Mouse (Mus musculus): ENCODE data around the gene Ppp1r15a.
A peak's percentile ranks its signal among the peaks of the same experiment; 100 is the strongest.
"Not testable (repeated sequence)": the region's sequence is repeated elsewhere in the genome, so short reads cannot be mapped to it uniquely, and the experiment has no call there.

Ppp1r15a gene

DNA sequence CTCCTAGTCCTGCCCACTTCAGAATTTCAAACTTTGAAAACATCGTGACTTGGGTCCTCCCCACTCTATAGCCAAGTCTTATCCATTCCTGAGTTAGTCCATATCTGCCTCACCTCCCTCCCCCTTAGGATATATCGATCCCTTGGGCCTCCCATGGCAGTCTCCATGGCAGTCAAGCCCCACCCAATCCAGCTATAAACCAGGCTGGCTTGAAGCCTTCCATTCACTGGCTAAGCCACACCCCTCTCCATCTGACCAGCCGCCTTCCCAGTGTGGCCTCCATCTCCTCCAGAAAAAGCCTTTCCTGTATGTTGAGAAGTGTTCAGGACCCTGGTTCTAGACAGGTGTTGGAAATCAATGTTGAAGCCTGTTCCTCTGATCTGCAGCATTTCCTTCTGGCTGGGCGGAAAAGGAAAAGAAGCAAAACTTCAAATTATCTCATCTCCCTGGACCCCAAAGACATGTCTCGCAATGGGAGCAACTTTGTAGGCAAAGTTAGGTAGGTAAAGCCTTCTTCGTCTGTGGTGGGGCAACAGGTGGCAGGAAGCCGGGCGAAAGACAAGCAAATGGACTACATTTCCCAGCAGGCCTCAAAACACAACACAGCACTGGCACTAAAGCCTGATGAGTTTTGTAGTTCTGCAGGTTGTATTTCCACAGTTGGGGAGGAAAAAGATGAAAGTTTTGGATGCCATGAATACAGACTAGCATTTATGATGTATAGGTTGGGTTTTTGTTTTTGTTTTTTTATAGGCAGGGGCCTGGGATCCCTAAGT is 6.5 kb downstream of the Ppp1r15a start:
- DNase-seq (ENCODE audit: low spot score in 2 of 2), result no peak

DNA sequence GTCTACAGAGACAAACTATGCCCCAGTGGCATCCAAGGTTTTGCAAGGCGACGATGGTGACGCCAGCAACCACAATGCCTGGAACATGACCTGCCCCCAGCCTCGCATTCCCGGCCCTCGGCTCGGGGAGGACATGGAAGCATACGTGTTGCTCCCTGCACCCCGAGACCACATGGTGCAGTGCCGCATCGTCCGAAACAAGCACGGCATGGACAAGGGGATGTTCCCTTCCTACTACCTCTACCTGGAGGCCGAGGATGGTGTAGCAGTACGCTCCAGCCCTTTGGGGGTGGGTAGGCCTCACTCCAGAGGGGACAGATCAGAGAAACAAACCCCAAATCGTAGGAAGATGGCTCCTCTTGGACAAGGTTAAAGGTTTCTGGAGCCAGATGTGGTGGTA is 7.5 kb downstream of the Ppp1r15a start:
- no peak for DNase-seq (ENCODE audit: low spot score in 2 of 2)

DNA sequence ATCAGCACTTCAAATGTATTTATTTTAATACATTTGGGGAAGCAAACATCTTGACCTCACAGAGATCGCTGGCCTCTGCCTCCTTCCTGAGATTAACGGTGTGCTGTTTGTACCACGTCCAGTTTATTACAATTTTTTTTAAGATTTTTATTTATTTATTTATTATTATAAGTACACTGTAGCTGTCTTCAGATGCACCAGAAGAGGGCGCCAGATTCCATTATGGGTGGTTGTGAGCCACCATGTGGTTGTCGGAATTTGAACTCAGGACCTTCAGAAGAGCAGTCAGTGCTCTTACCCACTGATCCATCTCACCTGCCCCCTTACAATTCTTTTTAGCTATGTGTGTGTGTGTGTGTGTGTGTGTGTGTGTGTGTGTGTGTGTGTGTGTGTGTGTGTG is 9.2 kb downstream of the Ppp1r15a start:
- DNase-seq (ENCODE audit: low spot score in 2 of 2), result not testable (repeated sequence)

DNA sequence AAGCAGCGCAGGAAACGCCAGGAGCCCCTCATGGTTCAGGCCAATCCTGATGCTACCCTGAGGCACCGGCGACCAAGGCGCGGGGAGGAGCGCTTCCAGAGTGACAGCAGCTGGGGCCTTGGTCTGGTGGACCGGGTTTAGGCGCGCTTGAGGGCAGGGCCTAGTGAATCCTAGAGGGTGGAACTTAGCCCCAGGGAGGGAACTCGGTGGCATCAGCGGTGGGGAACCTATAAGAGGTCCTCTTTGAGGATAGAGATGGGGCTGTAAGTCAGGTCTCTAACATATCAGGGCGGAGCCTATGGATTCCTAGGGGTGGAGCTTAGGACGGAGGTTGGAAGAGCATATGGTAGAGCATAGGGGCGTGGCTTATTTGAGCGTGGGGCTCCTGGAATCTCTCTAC is 10.6 kb downstream of the Ppp1r15a start:
- no peak for DNase-seq (ENCODE audit: low spot score in 2 of 2)

DNA sequence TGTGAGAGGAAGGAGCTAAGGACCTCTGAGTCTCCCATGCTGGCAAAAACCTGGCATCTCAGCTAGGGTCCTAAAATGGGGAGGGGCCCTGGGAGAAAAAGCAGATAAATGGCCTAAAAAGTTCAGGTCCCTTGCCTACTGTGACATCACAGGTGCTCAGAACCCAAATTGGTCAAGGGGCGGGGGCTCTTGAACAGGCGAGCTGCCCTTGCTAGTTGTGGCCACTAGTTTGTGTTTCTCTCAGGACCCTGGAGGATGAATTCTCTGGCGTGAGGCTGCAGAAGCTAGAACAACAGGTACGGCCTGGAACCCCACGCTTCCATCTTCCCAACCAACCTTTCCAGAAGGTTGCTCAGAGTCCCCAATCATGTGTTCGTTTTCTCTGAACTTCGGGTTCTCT is 11.7 kb downstream of the Ppp1r15a start:
- no peak for DNase-seq (ENCODE audit: low spot score in 2 of 2)

DNA sequence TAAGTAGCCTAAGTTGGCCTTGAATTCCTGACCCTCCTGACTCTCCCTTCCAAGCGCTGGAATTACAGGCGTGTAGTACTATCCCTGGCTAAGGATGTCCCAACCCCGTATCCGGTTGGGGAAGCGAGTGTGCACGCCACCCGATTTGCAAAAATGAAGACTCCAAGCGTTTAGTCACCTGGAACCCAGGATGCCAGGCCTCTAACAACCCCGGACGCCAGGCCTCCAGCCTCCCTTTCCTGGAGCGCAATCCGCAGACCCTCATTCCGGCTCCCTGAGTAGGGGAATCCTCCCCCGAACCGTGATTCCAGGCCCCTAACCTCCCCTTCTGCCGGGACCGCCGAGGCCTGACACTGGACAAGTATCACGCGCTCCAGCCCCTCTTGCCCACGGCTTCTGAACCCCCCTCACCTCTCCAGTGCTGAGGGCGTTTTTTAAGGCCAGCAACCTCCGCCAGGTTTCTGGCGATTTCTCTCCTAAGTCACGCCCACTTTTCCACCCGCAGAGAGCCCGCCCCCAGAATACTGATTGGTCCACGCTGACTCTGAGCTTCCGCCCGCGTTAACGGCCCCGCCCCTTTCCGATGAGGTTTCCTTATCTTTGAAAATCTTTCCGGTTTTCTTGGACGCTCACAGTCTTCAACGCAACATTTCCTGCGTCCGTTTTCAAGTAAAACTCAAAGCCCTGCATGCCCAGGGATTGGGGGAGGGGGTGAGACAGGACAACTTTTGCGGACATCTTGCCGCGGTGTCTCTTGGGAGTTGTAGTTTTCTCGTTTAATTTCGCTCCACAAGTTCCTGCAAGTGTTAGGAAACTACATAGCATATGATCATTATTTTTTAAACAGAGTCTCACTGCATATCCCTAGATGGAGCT is 15.9 kb downstream of the Ppp1r15a start, which contains the start of gene Nucb1:
Gene Nucb1, minus strand, starts transcription at position 495 of the 876 bp plus-strand sequence.
- peak; percentile 88 to 91 for DNase-seq (ENCODE audit: low spot score in 2 of 2)

DNA sequence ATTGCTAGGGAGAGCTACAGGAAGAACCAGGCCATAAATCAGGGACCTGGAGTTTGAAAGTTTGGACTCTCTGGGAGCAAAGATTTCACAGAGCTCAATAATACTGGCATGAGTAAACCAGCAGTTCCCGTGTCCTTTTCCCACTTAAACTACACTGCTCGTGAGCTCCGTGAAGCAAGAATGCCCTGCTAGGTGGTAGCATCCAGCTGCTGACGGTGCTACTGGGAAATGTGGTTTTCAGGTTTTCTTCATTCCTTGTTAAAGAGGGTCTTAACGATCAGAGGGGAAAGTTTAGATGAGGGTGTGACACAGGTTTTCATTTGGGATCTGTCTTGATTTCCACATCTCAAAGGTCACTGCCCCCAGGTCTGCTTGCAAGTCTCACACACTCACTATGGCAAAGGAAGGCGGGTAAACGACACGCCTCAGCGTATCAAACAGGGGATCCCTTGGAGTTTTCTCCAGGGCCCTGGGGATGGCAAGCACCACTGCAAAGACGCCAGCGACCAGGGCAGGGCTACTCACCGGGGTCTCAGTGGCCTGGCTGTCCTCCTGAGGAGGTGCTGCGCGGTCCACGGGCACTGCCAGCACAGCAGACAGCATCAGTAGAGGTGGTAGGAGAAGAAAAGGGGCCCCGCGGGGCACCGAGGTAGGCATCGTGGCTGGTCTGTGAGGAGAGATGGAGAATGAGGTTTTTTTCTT is 16.7 kb downstream of the Ppp1r15a start:
- no peak for DNase-seq (ENCODE audit: low spot score in 2 of 2)

DNA sequence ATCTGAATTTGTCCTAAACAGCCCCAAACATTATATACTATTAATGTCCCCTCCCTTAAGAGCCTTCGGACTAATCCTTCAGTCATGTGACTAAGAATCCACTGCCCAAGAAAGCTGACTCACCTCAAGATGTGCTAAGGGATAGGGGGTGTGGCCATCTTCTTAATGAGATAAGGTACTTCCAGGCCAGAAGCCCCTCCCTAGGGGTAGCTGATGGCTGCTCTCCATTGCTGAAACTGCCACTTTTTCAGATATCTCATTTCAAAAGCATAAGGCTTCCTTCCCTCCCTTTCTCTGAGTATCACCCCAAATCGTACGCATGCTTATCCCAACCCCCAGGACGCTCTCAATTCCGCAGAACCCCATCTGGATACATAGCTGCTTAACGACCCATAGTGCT is 17.5 kb downstream of the Ppp1r15a start:
- DNase-seq (ENCODE audit: low spot score in 2 of 2), result no peak

DNA sequence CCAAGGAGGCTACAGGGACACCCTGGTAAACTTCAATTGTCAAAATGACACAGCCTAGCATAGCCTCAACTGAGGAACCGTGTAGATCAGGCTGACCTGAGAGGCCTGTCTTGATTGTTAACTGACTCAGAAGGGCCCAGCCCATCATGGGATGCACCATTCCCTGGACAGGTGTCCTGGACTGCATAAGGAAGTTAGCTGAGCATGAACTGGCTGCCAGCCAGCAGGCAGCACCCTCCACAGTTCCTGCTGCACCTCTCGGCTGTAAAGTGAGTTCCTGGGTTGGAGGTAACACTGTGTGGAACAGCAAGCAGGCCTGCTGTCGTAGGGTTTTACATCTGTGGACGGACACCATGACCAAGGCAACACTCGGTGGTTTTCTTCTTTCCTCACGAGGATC is 18.5 kb downstream of the Ppp1r15a start:
- no peak for DNase-seq (ENCODE audit: low spot score in 2 of 2)

DNA sequence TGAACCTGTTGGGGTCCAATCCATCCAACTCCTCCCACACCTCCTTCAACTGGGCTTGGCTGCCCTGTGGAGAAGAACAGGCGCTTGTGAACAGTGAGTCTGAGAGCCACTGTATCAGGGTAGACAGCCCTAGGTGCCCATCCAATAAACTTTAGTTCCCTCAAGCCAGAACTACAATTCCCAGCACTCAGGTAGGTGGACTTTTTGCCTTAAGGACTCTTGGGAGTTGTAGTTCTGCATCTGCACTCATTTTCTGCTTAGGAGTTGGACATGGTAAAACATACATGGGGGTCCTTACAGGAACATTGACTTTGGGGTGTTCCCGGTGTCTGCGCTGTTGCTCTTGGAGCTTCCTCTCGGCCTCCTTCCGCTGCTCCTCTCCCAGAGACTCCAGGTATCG is 27.6 kb downstream of the Ppp1r15a start:
- no peak for DNase-seq (ENCODE audit: low spot score in 2 of 2)

DNA sequence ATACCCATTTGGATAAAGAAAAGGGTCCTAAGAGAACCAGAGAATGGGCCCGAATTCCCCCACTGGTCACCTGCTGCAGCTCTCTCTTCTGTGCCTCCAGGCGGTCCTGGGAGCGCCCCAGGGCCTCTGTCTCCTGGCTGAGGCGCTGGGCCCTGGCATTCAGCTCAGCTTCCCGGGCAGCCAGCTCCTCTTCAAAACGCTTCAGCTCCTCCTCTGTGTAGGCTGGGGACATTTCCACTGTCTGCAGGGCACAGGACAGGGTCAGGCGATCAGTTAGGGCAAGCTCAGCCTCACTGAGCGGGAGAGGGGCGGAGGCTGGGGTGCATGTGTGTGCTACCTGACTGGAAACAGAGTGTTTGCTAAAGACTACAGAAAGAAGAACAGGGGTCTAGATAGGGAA is 31.5 kb downstream of the Ppp1r15a start:
- DNase-seq (ENCODE audit: low spot score in 2 of 2), result no peak

DNA sequence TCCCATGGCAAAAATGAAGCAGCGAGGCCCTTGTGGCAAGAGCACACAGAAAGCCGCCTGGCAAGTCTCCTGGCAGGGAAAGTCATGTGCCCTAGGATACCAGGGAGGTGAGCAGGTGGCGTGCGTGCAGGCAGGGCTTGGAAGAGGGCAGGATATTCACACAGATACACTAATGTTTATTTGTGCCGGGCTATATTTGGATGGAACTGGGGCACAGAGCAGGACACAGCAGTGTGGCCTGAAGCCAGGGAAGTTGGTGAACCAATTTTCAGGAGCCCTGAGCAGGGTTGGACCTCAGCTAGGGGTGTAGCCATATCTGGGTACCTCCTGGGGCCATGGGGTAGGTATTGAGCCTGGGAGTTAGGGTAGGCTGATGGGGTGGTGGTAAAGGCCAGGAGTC is 33.1 kb downstream of the Ppp1r15a start:
- DNase-seq (ENCODE audit: low spot score in 2 of 2), result no peak

DNA sequence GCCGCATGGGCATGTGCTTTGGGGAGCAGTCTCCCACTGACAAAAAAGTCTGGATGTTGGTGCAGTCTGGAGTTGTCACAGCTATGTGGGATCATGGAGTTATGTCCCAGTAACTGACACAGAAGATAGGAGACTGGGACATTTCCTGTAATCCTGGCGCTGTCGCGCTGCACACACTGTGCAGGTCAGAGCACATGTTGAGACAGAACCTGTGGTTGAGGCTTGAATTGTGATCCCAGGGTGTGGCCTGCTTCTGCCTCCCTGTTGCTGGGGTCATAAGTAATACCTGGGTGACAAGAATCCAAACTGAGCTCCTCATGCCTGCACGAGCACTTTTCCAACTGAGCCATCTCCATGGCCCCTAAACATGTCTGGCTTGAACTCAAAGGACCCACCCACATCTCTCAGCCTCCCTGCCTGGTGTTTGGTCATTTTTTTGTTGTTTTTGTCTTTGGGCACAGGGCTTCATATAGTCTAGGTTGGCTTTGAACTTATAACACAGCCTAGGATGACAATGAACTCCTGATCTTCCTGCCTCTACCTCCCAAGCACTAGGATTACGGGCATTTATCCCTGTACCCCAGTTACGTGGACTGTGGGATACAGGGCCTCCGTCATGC is 33.7 kb downstream of the Ppp1r15a start:
- no peak for DNase-seq (ENCODE audit: low spot score in 2 of 2)

DNA sequence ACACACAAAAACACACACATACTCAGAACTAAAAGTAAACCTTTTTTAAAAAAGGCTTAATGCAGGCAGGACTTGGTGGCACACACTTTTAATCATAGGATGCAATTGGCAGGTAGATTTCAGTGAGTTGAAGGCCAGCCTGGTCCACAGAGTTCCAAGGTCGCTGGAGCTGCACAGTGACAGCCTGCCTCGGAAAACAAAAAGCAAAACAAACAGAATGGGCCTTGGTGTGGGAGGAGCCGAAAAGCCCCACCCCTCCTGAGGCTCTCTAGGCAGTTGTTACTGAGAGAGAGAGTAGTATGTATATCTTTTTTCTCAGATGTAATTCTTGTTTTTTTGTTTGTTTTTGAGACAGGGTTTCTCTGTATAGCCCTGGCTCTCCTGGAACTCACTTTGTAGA is 34.8 kb downstream of the Ppp1r15a start:
- no peak for DNase-seq (ENCODE audit: low spot score in 2 of 2)

DNA sequence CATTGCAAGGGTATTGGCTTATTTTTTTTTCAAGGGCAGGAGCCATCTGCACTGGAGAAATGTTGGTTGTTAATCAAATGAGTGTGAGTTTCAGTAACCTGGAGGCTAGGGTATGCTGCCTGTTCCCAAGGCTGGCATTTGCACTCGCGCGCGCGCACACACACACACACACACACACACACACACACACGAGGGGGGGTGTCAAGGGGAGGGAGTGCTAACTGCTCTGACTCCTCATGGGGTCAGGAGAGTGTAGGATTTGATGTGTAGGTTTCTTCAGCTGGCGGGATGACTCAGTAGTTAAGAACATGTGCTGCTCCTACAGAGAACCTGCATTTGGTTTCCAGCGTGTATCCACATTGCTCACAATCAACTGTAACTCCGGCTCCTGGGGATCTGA is 35.2 kb downstream of the Ppp1r15a start:
- DNase-seq (ENCODE audit: low spot score in 2 of 2), result no peak

DNA sequence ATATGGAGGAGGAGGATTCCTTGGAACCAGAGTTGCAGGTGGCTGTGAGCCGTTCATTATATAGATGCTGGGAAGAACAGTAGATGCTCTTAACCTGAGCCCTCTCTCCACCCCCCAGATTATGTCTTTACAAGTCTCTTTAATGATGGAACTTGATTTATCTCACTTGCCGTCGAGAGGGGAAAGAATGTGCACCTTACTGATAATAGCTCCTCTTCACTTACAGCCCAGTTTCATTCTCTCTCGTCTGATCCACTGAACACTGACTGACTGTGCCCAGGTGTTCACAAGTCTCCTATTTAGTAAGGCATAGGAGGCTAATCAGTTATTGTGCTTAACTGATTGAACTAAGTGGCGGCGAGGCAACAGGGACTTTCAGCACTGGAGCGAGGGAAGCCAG is 36.5 kb downstream of the Ppp1r15a start:
- no peak for DNase-seq (ENCODE audit: low spot score in 2 of 2)

DNA sequence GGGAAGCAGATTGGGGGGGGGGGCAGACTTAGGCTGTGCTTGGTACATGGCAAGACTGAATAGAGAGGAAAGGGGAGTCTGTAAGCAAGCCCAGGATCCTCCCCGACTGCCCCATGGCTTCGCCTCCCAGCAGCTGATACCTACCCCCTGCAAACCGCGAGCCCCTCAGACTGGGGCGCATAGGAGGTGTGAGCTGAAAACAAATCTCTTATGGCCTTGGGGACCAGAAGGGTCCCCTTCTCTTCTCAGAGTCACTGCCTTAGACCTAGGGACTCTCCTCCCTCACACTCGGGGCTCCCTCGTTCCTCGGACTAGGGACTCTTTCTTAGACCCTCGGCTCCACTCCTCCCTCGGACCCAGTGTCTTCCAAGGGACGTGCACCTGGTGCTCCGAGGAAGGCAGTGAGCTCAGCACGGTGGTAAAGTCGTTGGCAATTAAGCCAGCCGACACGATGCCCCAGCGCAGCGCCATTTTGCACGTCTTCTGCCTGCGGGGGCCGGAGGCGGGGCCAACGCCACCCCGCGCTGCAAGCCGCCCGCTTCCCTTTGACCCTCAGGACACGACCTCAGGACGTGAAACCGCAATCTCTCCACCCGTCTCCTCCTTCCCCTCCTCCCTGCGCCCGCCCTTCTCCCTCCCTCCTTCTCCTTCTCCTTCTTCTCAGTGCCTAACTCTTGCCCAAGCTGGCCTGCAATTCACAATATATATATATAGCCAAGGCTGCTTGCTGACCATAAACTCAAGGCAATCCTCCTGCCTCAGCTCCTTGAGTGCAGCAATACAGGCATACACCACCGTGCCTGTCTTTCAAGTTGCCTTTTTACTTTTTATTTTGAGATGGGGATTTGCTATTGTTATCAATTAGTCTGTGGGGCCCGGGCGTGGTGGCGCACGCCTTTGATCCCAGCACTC is 37.5 kb downstream of the Ppp1r15a start, which contains the start of gene Dhdh:
Gene Dhdh, minus strand, starts transcription at position 513 of the 912 bp plus-strand sequence.
- peak; percentile 55 to 66 for DNase-seq (ENCODE audit: low spot score in 2 of 2)

DNA sequence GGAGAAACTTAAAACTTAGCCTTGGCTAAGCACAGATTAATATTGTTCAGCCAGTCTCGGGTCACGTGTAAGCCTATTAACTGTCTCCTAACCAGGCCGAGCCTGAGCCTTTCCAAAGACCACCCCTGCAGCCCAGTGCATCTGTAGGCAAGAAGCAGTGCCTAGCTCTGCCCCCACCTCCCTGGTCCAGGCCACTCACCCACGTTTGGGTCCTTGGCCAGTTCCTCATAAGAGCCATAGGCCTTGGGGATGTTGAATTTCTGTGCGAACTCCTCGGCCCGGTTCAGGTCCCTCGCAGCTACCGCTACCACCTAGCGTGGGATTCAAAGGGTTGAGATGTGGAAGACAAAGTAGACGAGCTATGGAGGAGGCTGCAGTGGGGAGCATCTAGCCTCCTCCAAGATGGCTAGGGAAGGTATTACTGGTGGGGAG is 38.2 kb downstream of the Ppp1r15a start:
- DNase-seq (ENCODE audit: low spot score in 2 of 2), result no peak

DNA sequence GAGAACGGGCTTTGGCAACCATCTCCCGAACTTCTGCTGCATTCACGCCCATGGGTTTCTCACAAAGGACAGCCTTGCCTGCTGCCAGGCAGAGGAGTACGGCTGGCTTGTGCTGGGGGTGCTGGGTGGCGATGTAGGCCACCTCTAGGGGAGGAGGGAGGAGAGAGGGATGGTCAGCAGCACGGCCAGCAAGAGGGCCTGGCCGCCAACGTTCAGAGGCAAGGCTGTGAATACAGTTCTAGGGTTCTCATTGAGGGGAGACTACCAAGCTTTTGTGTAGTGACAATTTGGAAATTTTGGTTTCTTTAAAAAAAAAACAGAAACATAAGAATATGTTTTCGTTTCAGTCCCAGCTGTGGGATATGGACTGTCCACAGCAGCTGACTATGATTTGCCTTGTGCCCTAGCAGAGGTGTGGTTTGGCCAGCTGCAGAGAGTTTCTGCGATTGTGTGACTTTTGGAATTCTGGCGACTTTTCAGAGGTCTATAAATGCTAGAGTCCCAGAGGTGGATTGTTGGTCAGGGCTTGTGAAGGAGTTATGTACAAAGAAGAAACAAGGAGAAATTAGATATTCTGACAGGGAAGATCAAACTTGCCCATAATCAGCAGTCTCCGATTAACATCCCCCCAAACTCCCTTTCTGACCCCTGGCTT is 39.2 kb downstream of the Ppp1r15a start, which contains the start of gene Gm45808:
Gene Gm45808, minus strand, starts transcription at position 51 of the 655 bp plus-strand sequence.
- no peak for DNase-seq (ENCODE audit: low spot score in 2 of 2)

DNA sequence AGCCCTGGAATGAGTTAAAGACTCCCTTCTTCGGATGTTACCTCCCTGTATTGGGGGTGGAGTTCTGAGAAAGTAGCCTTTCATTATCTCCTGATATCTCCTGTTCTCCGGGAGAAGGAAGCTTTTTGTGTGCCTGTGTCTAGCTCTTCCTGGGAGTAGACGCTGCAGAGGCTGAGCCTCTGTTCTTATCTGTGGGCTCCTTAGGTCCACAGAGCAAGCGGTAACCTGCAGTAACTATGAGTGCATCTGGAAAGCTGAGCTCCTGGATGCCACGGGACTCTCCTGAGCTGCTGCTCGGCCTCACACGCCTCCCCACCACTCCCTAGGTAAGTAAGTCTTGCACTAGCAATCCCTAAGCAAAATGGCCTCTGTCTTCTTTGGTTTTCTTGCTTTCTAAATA is 39.9 kb downstream of the Ppp1r15a start:
- no peak for DNase-seq (ENCODE audit: low spot score in 2 of 2)
